In the genomic region with DNA sequence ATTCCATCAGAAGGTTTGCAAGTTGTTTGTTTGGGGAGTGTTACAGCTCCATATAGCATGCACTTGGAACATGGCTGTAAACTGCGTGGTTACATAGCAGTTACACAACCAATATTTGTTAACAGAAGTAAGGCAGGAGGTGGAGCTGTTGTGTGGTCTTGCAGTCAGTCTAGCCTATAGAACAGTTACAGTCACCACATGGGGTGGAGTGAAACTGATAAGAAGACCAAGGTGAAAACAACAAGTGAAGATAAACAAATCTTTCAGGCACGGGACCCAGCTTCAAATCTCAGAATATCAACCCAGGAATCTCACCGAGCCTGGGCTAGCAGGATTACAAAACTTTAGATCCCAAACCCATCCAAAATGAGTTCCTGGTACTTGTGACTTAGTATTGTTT, we compare ENCODE assay signal across 9 mouse cellular contexts. TPM values are rescaled to one million over a fixed set of nuclear protein-coding genes. Genes with fewer than 3 reads are reported as not detected.
A peak's percentile ranks its signal among the peaks of the same experiment; 100 is the strongest.
DNase-seq lines count a peak whose midpoint lies in the region; ATAC-seq and TF ChIP-seq lines count a peak whose summit lies in the region.
"Had no signal": no experiment of that assay in that cellular context is flagged by ENCODE, and none has a peak within 500 bp of the region (broad histone marks: within the 10 kb centered on the region; RNA-seq: fewer than 3 reads in every experiment).

No protein-coding gene starts in this region.

- H3K4me1 ChIP-seq in lung, adult 2 months (ENCODE audit: control insufficient read depth, insufficient read depth, low read length): peaks cover 13% of the 10 kb centered on the region
- H3K4me1 ChIP-seq in forebrain, embryonic 10.5 days: peaks cover 35% of the 10 kb centered on the region
- peaks cover 49% of the 10 kb centered on the region for H3K4me1 ChIP-seq in limb, embryonic 15.5 days

- no peaks in the 10 kb centered on the region for H3K9me3 ChIP-seq in forebrain, embryonic 10.5 days
- no peaks in the 10 kb centered on the region for H3K9me3 ChIP-seq in limb, embryonic 15.5 days

- H3K36me3 ChIP-seq in forebrain, embryonic 10.5 days (replicated peaks): peaks cover 38% of the 10 kb centered on the region
- peaks cover 37% of the 10 kb centered on the region for H3K36me3 ChIP-seq in limb, embryonic 15.5 days

- H3K4me2 ChIP-seq in limb, embryonic 15.5 days: peak overlapping the region; percentile 92

- no peak for DNase-seq in lung, adult 2 months
- no peak for DNase-seq in lung, postnatal 14 days
- DNase-seq in forebrain, embryonic 10.5 days (ENCODE audit: extremely low spot score, low spot score): no peak
- DNase-seq in adrenal gland, adult 2 months: no peak
- no peak for DNase-seq in thymus, postnatal 14 days
- no peak for DNase-seq in embryo, embryonic 9.5 days (ENCODE audit: extremely low spot score)
- DNase-seq: adrenal gland, postnatal 25 days had no signal

- TF ChIP-seq CTCF in lung, adult 2 months (IDR thresholded peaks at IDR 0.05; ENCODE audit: insufficient read depth, low read length): no peak

- peak overlapping the region; percentile 70 for H3K4me3 ChIP-seq in lung, adult 2 months (replicated peaks; ENCODE audit: extremely low read depth, low read depth, low read length)
- peak overlapping the region; percentile 96 for H3K4me3 ChIP-seq in forebrain, embryonic 10.5 days
- H3K4me3 ChIP-seq in limb, embryonic 15.5 days: peak overlapping the region; percentile 93; the same call in 1 of the 2 replicates

- no peak overlapping the region for H3K9ac ChIP-seq in limb, embryonic 15.5 days

- no peak for TF ChIP-seq POLR2A in lung, adult 2 months (IDR thresholded peaks at IDR 0.05; ENCODE audit: borderline replicate concordance, extremely low read depth, low read depth, low read length)

- 0 out of 2 replicates have a peak, but pooled peaks cover 3% of the 10 kb centered on the region for H3K27me3 ChIP-seq in forebrain, embryonic 10.5 days (ENCODE audit: poor library complexity, severe bottlenecking)
- H3K27me3 ChIP-seq in limb, embryonic 15.5 days: no peaks in the 10 kb centered on the region

- no peak overlapping the region for H3K27ac ChIP-seq in forebrain, embryonic 10.5 days
- no peak overlapping the region for H3K27ac ChIP-seq in limb, embryonic 15.5 days

- no peak for ATAC-seq in limb, embryonic 15.5 days (ENCODE audit: insufficient number of reproducible peaks, low FRiP score, low TSS enrichment, low read depth)
- peak; percentile 22; the same call in 1 of the 2 replicates for ATAC-seq in neutrophil, adult 5-6 weeks (ENCODE audit: extremely low read depth, insufficient number of reproducible peaks, low FRiP score, poor library complexity, severe bottlenecking)

- 34% methylated on average over 3 of the region's 3 CpGs for WGBS in lung, adult 2 months
- WGBS in forebrain, embryonic 10.5 days: 85% methylated on average over 3 of the region's 3 CpGs
- WGBS in limb, embryonic 15.5 days: 73% methylated on average over 3 of the region's 3 CpGs

RNA-seq across cellular contexts. Expression of a gene that starts 1.6 kb away (rescaled TPM):
- polyA plus RNA-seq in lung, adult 2 months (2012; rRNA removed): 74.7 and 88.6 TPM in 2 replicates
- polyA plus RNA-seq in forebrain, embryonic 10.5 days (2016; fragmentation: Nextera tagmentation; extraction: Ambion mirVana): 2.0 and 3.4 TPM in 2 replicates
- 5.4 and 6.0 TPM in 2 replicates for polyA plus RNA-seq in limb, embryonic 15.5 days (2015; fragmentation: Nextera tagmentation; extraction: Ambion mirVana)
- 268 and 275 TPM in 2 replicates for total RNA-seq in neutrophil, adult 5-6 weeks (2017)
- 10 to 100 TPM; 46.9 to 77.9 TPM for total RNA-seq in adrenal gland, adult 2 months (2021)
- polyA plus RNA-seq in adrenal gland, adult 2 months (2012; rRNA removed): 86.8 and 92.5 TPM in 2 replicates

RNA-seq across cellular contexts. Expression of a gene that starts 36.9 kb away (rescaled TPM):
- 51.1 and 51.2 TPM in 2 replicates for polyA plus RNA-seq in lung, adult 2 months (2012; rRNA removed)
- polyA plus RNA-seq in forebrain, embryonic 10.5 days (2016; fragmentation: Nextera tagmentation; extraction: Ambion mirVana): 63.3 and 70.8 TPM in 2 replicates
- polyA plus RNA-seq in limb, embryonic 15.5 days (2015; fragmentation: Nextera tagmentation; extraction: Ambion mirVana): 67.1 and 70.2 TPM in 2 replicates
- total RNA-seq in neutrophil, adult 5-6 weeks (2017): 11.6 and 12.2 TPM in 2 replicates
- total RNA-seq in adrenal gland, adult 2 months (2021): 10 to 100 TPM; 13.9 to 24.8 TPM
- 39.9 and 43.0 TPM in 2 replicates for polyA plus RNA-seq in adrenal gland, adult 2 months (2012; rRNA removed)

RNA-seq across cellular contexts. Expression of a gene that starts 50.1 kb away (rescaled TPM):
- polyA plus RNA-seq in lung, adult 2 months (2012; rRNA removed): 33.4 and 37.3 TPM in 2 replicates
- polyA plus RNA-seq in forebrain, embryonic 10.5 days (2016; fragmentation: Nextera tagmentation; extraction: Ambion mirVana): 48.3 and 52.5 TPM in 2 replicates
- polyA plus RNA-seq in limb, embryonic 15.5 days (2015; fragmentation: Nextera tagmentation; extraction: Ambion mirVana): 35.0 and 36.0 TPM in 2 replicates
- 67.9 and 87.6 TPM in 2 replicates for total RNA-seq in neutrophil, adult 5-6 weeks (2017)
- 10 to 100 TPM; 29.2 to 32.5 TPM for total RNA-seq in adrenal gland, adult 2 months (2021)
- 26.4 and 29.8 TPM in 2 replicates for polyA plus RNA-seq in adrenal gland, adult 2 months (2012; rRNA removed)

RNA-seq across cellular contexts. Expression of a gene that starts 53.0 kb away (rescaled TPM):
- polyA plus RNA-seq in lung, adult 2 months (2012; rRNA removed): 16.3 and 22.2 TPM in 2 replicates
- polyA plus RNA-seq in forebrain, embryonic 10.5 days (2016; fragmentation: Nextera tagmentation; extraction: Ambion mirVana): 16.6 and 18.6 TPM in 2 replicates
- 20.2 and 27.8 TPM in 2 replicates for polyA plus RNA-seq in limb, embryonic 15.5 days (2015; fragmentation: Nextera tagmentation; extraction: Ambion mirVana)
- total RNA-seq in neutrophil, adult 5-6 weeks (2017): 17.2 and 20.5 TPM in 2 replicates
- 10 to 100 TPM; 29.1 to 30.1 TPM for total RNA-seq in adrenal gland, adult 2 months (2021)
- polyA plus RNA-seq in adrenal gland, adult 2 months (2012; rRNA removed): 33.8 and 38.2 TPM in 2 replicates

Comparison
In these comparisons a context has a peak if more than half of its experiments do, and no peak if none do; other contexts are left out.
1. RNA of a gene that starts 1.6 kb away (polyA plus RNA-seq): 74.7 to 88.6 TPM in lung, adult 2 months and 86.8 to 92.5 TPM in adrenal gland, adult 2 months; 5.4 to 6.0 TPM in limb, embryonic 15.5 days and 2.0 to 3.4 TPM in forebrain, embryonic 10.5 days; every median in the first group is over 10 times any median in the second.
2. Peak in every context shown above with its lines, with median percentiles within 50 percentile points of each other: H3K4me3 ChIP-seq.